Mouse (Mus musculus) brain, embryonic 14.5 days (tissue): ENCODE results near the gene Nr4a1.

Experiments used
- CTCF ChIP-seq: fragments of 200-500 bp; IDR thresholded peaks from 2 replicates; pipeline ENCODE4 v1.5.1; 2012; ENCODE audit warnings: inconsistent platforms, mild to moderate bottlenecking, moderate library complexity, borderline replicate concordance; ENCODE audit not compliant: insufficient read depth, insufficient read length; ENCODE audit errors: extremely low read depth
- POLR2A ChIP-seq: fragments of 200-500 bp; IDR thresholded peaks from 2 replicates; pipeline ENCODE4 v1.6.1; 2012; ENCODE audit warnings: mild to moderate bottlenecking, inconsistent platforms, borderline replicate concordance; ENCODE audit not compliant: poor library complexity, insufficient read depth, insufficient read length, severe bottlenecking; ENCODE audit errors: extremely low read depth

DNA sequence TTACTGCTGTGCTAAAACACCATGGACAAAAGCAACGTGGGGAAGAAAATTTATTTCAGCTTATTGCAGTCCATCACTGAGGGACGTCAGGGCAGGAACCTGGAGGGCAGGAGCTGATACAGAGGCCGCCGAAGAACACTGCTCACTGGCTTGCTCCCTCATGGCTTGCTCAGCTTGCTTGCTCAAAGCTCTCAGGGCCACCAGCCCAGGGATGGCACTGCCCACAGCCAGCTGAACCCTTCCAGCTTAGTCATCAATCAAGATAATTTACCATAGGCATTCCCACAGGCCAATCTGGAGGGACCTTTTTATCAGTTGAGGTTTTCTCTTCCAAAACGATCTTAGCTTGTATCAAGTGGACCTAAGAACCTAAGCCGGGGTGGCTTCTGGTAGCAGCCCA, 57.9 kb downstream of the Nr4a1 start:
- TF ChIP-seq POLR2A (no peak), CTCF (no peak)
